Mouse (Mus musculus): Measurements from ENCODE around the gene Alk.
"Not testable (repeated sequence)": the region's sequence is repeated elsewhere in the genome, so short reads cannot be mapped to it uniquely, and the experiment has no call there.

Gene Alk

DNA sequence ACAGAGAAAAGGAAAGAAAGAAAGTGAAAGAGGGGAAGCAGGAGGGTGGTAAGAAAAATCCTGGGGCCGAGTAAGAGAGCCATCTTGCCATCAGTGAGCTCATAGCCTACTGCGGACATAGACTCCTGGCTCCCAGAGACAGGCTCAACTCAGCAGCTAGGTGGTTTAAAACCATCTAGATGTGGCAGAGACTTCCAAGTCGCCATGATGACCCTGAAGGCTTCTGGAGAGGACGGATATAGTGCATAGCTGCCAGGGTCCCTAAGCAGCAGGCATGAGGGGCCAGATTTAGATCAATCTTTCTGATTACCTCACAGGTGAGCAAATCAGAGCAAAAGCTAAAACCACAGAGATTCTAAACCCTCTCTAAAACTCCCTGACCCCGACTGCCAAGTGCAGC, 76.9 kb downstream of the Alk start:
- no peak for DNase-seq

DNA sequence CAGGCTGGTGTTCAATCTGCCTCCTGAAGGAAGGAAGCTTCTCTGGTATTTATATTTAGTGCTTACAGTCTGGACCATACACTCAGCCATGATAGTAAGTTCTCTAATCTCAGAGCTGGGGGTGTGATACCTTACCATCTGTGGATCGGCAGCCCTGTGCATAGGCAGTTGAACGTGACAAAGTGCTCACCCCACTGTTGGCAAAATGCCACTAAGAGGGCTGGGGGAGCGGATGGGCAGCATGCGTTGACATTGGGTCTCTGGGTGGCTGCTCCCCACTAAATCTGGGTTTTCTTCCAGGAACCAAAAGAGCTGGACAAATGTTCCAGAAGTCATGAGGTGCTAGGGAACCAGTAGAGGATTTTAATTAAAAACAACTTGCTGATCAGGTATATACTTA, 78.1 kb downstream of the Alk start:
- no peak for DNase-seq

DNA sequence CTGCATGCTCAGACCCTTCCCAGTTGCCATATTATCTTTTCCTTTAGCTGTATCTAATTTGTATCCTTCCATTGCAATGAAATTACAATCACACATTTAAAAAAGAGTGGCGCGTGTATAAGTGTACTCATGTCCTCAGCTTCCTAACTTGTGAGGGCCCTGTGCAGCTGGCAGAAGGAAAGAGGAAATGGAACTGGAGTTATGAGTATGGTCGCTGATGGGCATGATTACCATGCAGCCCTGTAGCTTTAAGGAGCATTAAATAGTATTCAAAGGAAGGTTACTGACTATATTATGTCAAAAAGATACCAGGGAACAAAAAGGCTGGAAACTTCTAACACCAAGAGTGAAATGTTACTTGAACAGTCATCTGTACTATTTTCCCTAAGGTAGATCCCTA, 79.6 kb downstream of the Alk start:
- DNase-seq = no peak

DNA sequence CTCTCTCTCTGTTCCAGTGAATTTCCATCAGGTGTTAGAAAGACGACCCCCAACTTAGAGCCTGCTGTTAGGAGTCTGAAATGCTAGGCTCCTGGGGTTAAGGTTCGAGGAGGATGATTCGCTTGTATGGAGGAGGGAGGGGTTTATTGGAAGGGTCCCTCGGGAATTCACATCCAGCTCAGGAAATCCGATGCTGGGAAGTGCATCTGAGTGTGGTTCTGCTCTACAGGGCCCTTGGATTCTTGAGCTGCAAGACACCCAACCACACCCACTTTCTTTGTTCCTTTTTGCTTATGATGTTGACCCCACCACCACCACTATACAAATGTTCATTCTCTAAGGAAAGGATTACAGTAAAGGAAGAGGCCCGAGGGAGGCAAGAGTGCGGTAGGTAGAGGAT, 81.4 kb downstream of the Alk start:
- no peak for DNase-seq

DNA sequence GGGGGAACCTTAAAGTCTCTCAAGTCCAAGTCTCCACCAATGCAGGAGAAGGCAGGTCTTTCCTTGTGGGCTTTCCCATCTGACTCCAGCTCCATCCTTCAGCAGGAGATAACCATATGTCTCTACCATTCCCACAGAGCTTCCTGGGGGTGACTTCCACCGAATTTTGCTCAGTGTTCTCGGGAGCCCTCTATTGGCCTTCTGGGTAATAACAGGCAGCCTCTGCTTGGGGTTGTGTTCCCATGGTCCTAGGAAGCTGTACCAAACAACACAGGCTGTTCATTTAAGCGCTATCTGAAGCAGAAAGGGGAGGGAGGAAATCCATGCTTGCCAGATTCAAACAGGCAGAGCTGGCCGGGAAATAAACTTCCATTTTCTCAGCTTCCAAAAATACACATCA, 82.0 kb downstream of the Alk start:
- DNase-seq = peak; percentile 65 to 70

DNA sequence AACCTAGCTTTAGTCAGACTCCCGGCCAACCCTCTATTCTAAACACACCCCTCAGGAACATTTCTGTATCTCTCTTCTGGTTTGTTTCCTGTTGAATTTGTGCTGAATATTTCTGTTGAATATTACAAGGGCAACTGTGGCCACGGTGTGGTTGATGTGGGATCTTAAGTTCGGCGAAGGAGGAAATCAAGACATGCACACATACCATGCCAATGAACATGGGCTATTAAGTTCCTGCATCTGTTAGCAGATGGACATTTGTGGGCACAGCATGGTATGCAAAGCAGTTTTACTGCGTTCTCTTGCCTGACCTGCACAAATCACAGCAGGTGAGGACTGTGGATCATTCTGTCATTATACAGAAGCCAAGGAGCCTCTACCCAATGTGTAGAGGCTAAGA, 83.1 kb downstream of the Alk start:
- DNase-seq = no peak

DNA sequence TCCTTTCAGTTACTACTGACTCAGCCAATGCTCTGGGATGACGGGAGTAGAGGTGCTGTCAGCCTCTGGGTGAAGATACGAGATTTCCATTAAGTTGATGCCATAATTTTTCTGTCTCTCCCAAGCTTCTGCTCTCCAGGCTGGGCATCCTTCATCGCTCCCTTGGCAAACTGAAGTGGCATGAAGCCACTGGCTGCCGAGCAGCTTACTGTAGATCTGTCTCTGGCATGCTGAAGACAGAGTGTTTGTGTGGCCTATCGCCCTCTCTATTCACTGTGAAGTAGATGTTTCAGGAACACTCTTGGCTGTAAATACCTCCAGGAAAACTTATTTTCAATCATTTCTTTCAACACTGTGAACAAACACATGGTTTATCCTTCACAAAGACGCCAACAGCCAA, 93.7 kb downstream of the Alk start:
- DNase-seq = no peak

DNA sequence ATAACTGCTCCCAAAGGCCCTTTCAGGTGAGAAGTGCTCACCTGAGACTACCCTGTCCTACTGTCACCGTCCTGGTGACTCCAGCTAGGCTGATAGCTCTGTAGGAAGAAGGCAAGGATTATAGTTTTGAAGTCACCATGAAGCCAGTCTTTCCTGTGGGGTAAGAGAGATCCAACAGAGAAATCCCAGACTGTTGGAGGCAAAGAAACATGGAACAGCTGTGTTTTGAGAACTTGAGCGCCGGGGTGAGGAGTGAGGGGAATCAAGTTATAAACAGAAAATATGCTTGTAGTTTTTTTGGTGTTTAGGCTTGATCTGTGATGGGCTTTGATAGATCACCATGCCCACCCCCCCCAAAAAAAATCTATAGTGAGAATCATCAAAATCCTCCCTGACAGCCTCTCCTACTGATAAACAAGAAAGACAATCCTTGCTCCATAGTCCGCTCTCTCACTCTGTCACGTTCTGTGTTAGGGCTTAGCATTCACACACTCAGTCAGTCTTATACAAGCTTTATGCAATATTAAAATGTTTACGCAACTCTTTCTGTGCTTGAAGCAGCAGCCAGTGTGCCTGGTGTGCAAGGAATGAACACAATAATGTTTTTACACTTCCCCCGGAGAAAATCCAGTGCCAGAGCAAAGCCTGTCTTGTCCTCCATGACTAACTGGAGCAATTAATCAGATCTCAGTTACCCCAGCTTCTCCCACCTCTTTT, 95.6 kb downstream of the Alk start:
- no peak for DNase-seq

DNA sequence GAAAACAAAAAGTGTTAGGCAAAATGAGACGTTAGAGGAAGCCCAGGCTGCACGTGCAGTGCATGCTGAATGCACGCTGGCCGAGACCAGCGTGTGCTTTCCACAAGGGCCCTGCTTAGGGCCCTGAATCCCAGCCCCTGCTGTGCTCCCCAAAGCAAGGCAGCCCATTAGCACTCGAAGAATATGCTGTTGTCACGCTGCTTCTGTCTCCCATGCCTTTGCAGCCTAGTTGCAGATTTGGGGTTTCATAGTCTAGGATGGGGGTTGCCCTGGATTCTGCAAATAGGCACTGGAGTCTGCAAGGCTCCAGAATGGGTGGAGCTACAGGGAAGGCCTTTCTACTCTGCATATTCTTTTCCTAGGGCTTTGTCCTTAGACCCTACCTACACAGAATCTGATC, 99.2 kb downstream of the Alk start:
- no peak for DNase-seq

DNA sequence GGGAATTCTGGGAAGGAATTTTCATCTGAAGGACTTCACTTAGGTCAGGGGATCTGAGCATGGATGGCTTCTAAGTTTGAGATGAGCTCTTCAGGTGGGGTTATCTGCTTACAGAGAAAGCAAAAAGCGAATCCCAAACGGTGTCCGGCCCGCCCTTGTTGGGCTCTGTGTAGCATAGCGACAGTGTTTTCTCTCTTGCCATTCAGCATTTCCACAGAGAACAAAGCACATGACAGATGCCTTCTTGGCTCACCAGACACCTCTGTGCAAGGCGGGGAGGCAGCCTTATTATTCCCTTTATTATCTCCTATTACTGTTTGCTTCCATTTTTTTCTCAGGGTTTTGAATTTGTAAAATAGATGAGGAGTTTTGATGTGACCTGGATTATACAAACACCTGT, 99.8 kb downstream of the Alk start:
- no peak for DNase-seq

DNA sequence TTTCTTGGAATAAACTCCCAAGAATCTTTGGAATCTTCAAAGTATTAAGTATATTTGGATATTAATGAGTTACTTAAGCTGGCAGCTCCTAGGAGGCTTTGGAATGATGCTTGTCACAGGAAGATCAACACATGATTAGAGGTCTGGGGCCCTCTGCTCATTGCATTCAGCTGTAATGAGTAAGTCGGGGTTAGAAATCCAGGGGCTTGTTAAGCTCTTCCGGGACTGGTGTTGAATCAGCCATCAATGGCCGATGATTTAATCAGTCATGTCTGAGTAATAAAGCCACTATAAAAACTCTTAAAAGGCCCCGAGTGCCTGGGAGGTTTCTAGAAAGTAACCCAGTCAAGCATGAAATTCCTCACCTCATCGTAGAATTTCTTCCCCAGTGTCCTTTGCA, 109.0 kb downstream of the Alk start:
- DNase-seq = no peak

DNA sequence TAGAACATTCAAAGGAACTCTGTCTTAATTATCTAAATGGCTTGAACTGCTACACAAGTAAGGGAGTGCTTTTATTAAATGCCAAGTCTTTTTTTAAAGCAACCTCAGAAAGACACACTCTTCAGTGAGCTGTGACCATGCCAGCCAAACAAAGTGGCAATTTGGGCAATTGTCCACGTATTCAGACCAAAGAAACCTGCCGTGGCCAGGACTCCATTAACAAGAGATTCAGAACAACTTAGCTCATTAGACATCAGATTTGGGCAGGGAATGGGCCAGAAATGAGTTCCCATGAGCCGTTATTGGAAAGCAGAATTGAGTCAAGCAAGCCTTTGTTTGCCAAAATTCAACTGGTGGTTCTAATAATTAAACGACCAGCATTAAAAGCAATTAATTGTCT, 118.8 kb downstream of the Alk start:
- DNase-seq = no peak

DNA sequence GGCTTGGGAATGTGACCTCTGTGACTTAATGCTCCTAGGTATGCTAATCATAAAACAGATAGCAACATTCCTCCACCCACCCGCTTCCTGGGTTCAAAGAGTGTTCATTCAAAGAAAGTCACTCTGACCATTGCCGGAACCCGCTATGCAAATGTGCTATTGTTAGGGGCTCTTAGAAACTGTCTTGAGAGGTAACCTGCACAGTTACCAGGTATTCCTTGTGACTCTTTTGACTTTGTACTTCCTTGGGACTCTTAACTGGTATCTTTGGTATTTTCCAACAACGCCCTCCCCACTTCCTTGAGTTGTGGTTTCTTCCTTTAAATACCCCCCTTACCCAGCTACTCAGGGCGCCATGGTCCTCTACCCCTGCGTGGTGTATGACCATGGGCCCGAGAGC, 125.2 kb downstream of the Alk start:
- not testable (repeated sequence) for DNase-seq

DNA sequence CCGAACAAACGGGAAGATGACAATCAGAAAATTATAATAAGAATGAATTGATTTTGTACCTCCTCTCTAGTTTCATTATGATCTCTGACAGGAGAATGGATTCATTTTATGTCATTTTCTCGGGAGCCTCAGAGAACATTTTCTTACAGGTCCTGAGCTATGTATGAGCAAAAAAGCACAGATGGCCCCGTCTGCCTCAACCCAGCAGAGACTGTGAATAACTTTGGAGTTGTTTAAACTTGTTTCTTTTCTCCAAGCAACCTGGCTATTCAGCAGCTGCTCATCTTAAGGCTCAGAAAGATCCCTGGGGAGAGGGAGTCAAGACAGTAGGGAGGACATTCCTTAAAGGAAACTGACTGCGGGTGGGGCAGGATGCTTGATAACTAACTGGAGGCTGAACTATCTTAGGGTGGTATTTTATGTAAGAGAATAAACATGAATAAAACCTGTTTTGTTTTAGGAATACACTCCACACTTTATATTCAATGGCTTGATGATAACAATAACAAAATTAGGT, 126.5 kb downstream of the Alk start:
- no peak for DNase-seq

DNA sequence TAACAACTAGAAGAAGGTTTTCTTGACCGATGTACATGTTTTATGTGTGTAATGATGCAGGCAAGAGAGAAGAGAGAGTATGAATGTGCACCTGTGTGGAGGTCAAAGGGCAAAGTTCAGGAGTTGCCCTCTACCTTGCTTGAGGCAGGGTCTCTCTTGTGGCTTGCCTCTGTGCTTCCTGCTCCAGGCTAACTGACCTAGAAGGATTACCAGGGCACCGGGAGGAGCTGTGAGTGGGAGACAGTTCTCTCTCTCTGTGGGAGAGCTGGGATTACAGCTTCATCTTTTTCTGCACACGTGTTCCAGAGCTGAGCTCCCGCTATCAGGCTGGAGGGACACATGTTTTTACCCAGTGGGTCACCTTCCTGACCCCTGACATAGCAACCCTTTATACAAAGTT, 127.5 kb downstream of the Alk start:
- DNase-seq = peak in 1 of 2 experiments; percentile 3

DNA sequence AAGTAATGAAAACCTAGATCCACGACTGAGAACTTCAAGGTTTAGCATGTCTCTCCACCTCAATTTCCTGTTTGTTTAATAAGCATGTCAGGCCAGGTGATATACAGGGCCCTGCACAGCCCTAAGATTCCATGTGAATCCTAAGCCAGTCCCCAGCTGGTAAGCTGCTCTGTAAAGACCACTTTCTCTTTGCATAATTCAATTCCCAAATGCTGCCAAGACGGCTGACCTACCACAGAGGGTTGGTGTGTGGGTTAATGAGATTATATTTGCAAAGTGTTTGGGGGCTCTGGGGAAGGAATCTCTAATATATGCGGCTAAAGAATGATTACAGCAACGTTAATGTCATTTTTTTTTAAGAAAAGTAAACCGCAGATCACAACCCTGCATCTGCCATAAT, 130.3 kb downstream of the Alk start:
- no peak for DNase-seq

DNA sequence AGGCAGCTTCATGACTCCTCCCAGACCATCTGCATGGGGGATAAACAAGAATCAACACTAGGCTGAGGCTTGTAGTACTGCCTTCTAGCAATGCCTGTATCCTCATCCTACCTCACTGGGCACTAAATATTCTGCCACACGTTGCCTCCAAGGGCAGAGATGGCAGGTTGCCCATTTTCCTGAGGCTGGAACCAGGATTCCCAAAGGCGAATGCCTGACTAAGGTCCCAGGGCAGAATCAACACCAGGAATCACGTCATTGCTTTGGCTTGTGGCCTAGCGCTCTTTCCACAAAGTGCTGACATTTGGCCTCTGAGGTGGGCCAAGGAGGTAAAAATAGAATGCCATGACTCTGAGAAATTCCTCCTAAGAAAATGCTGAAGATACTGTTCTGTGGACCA, 155.9 kb downstream of the Alk start:
- DNase-seq = peak; percentile 34 to 55

DNA sequence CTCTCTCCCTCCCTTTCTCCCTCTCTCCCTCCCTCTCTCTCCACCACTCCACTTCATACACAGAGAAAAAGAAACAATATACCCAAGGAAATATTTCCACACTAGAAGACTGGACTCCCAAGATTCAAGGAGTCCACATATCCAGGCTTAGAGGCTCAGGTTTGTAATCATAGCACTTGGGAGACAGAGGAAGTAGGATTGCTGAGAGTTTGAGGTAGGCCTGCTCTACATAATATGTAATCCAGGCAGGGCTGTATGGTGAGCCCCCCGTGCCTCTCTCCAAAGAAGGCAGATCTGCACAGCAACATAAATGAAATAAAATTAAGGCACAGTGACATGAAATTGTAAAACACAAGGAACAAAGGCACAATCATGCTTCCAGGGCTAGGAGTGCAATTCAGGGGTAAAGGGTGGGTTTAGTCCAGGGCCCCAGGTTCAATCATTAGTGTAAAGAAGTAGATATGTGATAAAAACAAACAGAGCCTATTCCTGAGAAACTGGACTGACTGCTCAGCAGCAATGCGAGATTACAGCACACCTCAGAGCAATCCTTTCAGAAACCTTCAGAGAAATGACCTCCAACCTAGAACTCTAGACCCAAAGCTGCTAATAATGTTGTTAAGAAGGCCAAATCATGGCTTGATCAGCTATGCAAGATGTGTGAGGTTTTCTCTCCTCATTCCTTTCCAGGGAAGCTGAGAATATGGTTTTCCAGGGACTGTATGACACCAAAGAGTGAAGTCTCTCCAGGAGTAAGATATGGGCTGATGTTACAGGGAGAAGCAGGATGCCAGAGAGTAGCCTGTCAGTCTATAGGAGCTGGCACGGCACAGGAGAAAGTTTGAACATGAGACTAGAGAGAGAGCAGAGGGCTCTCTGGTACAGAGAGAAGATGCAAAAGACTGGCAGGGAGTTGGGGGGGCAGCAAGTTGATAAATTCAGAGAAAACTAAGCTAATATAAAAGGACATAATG, 158.9 kb downstream of the Alk start:
- DNase-seq = no peak

DNA sequence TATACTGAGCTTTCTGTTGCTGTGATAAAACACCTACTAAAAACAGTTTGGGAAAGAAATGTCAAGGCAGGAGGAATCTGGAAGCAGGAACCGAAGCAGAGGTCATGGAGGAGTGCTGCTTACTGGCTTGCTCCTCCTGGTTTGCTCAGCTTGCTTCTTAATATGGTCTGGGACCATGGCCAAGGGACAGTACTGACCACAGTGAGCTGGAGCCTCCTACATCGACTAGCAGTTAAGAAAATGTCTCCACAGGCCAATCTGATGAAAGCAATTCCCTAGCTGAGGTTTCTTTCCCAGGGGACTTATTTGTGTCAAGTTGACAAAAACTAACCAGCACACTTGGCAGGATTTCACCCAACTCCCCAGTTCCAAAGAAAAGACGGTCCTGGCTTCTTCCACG, 187.0 kb downstream of the Alk start:
- DNase-seq = no peak

DNA sequence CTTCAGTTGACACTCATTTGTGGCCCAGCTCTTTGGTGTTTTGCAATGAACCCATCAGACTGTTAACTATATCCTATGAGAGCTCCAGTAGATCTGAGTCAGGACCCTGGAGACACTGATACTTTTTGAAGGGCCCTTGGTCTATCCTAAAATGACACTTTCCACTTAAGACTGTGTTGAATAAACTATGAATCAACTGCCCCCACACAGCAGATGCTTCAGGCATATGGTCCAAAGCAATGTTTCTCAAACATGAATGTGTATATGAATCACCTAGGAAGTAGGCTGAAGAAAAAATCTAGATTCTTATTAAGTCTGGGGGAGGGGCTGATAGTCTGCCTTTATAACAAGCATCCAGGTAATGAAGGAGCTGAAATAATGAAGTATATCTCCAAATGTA, 189.8 kb downstream of the Alk start:
- no peak for DNase-seq

DNA sequence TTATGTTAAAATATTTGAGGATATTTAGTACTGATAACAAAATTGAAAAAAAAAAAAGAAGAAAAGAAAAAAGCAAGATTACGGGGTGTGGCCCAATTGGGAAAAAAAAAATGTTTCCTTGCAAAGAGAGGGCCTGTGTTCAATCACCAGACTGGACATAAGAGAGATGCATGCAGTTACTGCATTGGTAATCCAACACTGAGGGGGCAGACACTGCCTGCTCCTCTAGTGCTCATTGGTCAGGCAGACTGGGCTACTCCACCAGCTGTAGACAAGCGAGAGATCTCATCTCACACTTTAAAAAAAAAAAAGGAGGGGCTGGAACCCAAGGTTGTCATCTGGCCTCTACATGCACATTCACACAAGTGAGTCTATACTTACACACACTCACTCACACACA, 199.6 kb downstream of the Alk start:
- DNase-seq = no peak

DNA sequence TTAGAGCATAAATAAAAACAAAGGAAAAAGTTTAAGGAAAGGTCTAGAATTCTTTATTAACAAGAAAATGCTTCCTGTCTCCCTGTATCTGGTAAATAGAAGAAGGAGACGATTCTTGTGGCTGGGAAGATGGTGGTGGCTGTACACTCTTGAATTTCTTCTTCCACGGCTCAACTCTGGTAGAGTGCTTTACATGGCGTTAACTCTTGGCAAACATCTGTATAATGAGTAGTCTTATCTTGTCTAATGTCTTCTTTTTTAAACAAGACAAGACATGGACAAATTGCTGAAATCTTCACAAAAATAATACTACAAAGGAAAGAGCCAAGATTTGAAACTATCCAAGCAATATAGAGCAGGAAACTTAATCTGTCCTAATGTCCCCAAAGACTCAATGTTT, 202.6 kb downstream of the Alk start:
- no peak for DNase-seq

DNA sequence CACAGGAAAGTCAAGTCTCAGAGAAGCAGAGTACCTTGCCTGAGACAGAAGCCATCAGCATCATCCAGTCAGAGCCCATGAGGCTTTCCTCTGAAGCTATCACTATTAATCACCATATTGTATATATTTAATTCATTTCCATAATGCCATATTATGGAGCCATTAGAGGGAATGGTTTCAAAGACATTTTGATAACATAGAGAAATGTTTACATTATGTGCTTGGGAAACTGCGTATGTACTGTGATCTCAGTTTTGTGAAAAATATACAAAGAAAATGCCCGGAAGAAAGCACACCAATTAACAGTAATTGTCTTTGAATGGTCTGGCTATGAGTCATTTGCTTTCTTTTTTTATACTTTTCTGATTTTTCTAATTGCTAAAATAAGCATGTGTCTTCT, 203.1 kb downstream of the Alk start:
- no peak for DNase-seq
